Mouse (Mus musculus) bone marrow, adult 2 months (tissue): ENCODE measurements around the gene Nnmt.

Source experiments
- CTCF ChIP-seq: fragments of 200-500 bp; IDR thresholded peaks from 2 replicates; pipeline ENCODE4 v1.5.1; 2011; ENCODE audit warnings: low read length, control low read depth; ENCODE audit not compliant: control insufficient read depth, insufficient read depth
- POLR2A ChIP-seq: fragments of 200-500 bp; IDR thresholded peaks from 2 replicates; pipeline ENCODE4 v1.6.1; 2011; ENCODE audit warnings: low read depth, mild to moderate bottlenecking, control low read depth, low read length, borderline replicate concordance; ENCODE audit not compliant: control insufficient read depth

- no peak for TF ChIP-seq POLR2A
- TF ChIP-seq CTCF, result no peak
Measured at GRCm38 (mm10) chr9:48649851-48650685, 45.1 kb upstream of the Nnmt start.
